Mouse (Mus musculus): ENCODE data around the gene 5530401A14Rik.

Gene 5530401A14Rik

GRCm38 (mm10) chr11:81937516-81937915 is 77.0 kb downstream of the 5530401A14Rik start:
- DNase-seq: no peak

DNA sequence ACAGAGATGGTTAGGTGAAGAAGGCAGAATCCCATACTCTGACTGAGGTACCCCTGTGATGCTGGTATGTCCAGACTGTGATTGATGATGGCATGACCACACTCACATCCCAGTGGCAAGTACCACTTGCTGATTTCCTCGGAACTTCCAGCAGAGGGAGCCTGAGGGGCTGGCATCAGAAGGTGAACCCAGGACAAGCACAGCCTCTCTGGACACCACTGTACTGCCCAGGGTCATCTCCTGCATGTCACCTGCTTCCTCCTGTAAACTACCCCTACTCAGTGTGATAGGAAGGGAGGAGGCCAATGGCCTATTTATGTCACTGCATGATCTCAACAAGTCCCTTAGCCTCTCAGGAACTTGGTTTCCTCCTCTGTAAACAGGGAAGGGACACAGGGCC is 80.5 kb downstream of the 5530401A14Rik start:
- DNase-seq: no peak

GRCm38 (mm10) chr11:81942167-81942566 is 81.7 kb downstream of the 5530401A14Rik start:
- DNase-seq: no peak

All from thymus, postnatal 36 days (tissue).